Mouse (Mus musculus): ENCODE results near the gene Pou2f2. TPM values are rescaled to one million over a fixed set of nuclear protein-coding genes. Genes with fewer than 3 reads are reported as not detected.
A peak's percentile ranks its signal among the peaks of the same experiment; 100 is the strongest.

Gene Pou2f2
- polyA plus RNA-seq, 2 experiments = 0.55 to 1.3 TPM

DNA sequence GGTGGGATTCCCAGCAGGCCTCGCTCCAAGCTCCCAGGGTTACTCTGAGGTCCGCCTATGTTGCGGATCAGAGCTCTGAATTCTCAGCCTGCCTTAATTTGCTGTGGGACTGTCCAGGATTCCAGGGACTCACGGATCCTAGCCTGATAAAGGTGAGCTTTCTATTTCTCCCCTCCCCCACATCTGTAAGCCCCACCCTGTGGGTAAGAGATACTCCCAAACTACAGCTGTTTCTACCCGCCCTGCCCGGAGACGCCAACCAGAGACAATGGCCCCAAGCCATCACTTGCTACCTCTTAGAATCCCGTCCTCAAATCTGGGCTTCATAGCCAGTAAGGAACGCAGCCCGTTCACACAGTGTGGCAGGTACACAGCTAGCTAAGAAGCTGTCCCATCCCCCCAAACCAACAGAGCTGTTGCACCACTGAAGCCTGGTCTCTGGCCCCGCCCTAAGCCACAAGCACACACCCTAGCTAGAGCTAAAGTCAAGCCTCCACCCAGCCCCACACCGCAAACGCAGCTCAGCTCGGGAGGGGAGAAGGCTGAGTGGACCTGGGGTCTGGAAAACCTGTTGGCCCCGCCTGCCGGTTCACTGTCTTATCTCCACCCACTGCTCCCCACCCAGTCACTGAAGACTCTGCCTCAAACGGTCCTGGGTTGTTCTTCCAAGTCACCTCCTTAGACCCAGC, 23.9 kb downstream of the Pou2f2 start:
- Histone ChIP-seq H3K27ac (replicated peaks; ENCODE audit: low read depth, low read length) (no peak overlapping the region), H3K4me2 (replicated peaks; ENCODE audit: low read depth, low read length, severe bottlenecking) (peak overlapping the region; percentile 30; the same call in 1 of the 2 replicates), H3K9me3 (ENCODE audit: control insufficient read depth, low read length) (no peaks in the 10 kb centered on the region), H3K4me3 (replicated peaks; ENCODE audit: low read length) (no peak overlapping the region), H3K9ac (ENCODE audit: low read depth, low read length, severe bottlenecking) (no peak overlapping the region; the same call in 1 of the 2 replicates), H3K4me1 (ENCODE audit: control insufficient read depth, insufficient read depth, low read length) (peaks cover 53% of the 10 kb centered on the region), H3K27me3 (ENCODE audit: control insufficient read depth, insufficient read depth, low read length) (no peaks in the 10 kb centered on the region), H3K36me3 (ENCODE audit: control insufficient read depth, insufficient read depth, low read length) (no peaks in the 10 kb centered on the region)
- no peak for DNase-seq (ENCODE audit: low spot score)
- WGBS = 8% methylated on average over 17 of the region's 17 CpGs
- no peak for ATAC-seq (ENCODE audit: low FRiP score, low read depth)
- TF ChIP-seq POLR2A (IDR thresholded peaks at IDR 0.05; ENCODE audit: borderline replicate concordance, extremely low read depth, insufficient read depth, insufficient read length) = no peak

GRCm38 (mm10) chr7:25154648-25155047, 24.9 kb downstream of the Pou2f2 start:
- Histone ChIP-seq H3K4me1 (ENCODE audit: control insufficient read depth, insufficient read depth, low read length) (peaks cover 57% of the 10 kb centered on the region), H3K27ac (replicated peaks; ENCODE audit: low read depth, low read length) (no peak overlapping the region), H3K9ac (ENCODE audit: low read depth, low read length, severe bottlenecking) (no peak overlapping the region), H3K27me3 (ENCODE audit: control insufficient read depth, insufficient read depth, low read length) (no peaks in the 10 kb centered on the region), H3K36me3 (ENCODE audit: control insufficient read depth, insufficient read depth, low read length) (no peaks in the 10 kb centered on the region), H3K4me3 (replicated peaks; ENCODE audit: low read length) (no peak overlapping the region), H3K4me2 (replicated peaks; ENCODE audit: low read depth, low read length, severe bottlenecking) (no peak overlapping the region), H3K9me3 (ENCODE audit: control insufficient read depth, low read length) (no peaks in the 10 kb centered on the region)
- no peak for DNase-seq (ENCODE audit: low spot score)
- WGBS = 78% methylated on average over 4 of the region's 4 CpGs
- no peak for ATAC-seq (ENCODE audit: low FRiP score, low read depth)
- TF ChIP-seq POLR2A (IDR thresholded peaks at IDR 0.05; ENCODE audit: borderline replicate concordance, extremely low read depth, insufficient read depth, insufficient read length) = no peak

DNA sequence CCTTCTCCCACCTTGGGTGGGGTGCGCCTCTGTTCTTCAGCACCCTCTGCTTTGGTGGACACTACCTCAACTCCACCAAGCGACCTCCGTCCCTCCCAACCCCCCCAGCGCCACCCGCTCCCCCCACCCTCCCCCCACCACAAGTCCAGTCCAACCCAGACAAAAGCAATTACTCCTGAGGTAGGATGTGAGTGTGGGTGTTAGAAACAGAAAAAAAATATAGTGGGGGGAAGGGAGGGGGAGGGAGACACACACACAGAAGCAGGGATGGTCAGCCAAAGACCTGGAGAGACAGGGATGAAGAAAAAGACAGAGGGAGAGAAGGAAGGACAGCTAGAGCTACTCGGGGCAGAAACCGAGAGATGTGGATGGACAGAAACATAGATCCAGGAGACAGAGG, 25.7 kb downstream of the Pou2f2 start:
- DNase-seq (ENCODE audit: low spot score) (no peak), ATAC-seq (ENCODE audit: low FRiP score, low read depth) (no peak)
- 0 out of 2 replicates have a peak overlapping the region, but pooled peaks have one; percentile 7 for H3K9ac ChIP-seq (ENCODE audit: low read depth, low read length, severe bottlenecking)
- no peak overlapping the region for H3K4me3 ChIP-seq (replicated peaks; ENCODE audit: low read length)
- no peak overlapping the region; the same call in 1 of the 2 replicates for H3K4me2 ChIP-seq (replicated peaks; ENCODE audit: low read depth, low read length, severe bottlenecking)
- H3K9me3 ChIP-seq (ENCODE audit: control insufficient read depth, low read length) = no peaks in the 10 kb centered on the region
- WGBS = 35% methylated on average over 7 of the region's 7 CpGs
- no peak overlapping the region for H3K27ac ChIP-seq (replicated peaks; ENCODE audit: low read depth, low read length)
- H3K4me1 ChIP-seq (ENCODE audit: control insufficient read depth, insufficient read depth, low read length) = peaks cover 57% of the 10 kb centered on the region
- TF ChIP-seq POLR2A (IDR thresholded peaks at IDR 0.05; ENCODE audit: borderline replicate concordance, extremely low read depth, insufficient read depth, insufficient read length) = no peak
- H3K36me3 ChIP-seq (ENCODE audit: control insufficient read depth, insufficient read depth, low read length) = no peaks in the 10 kb centered on the region
- H3K27me3 ChIP-seq (ENCODE audit: control insufficient read depth, insufficient read depth, low read length) = no peaks in the 10 kb centered on the region

- DNase-seq (ENCODE audit: low spot score) = no peak
- Histone ChIP-seq H3K4me1 (ENCODE audit: control insufficient read depth, insufficient read depth, low read length) (peaks cover 57% of the 10 kb centered on the region), H3K9ac (ENCODE audit: low read depth, low read length, severe bottlenecking) (no peak overlapping the region), H3K4me2 (replicated peaks; ENCODE audit: low read depth, low read length, severe bottlenecking) (no peak overlapping the region), H3K9me3 (ENCODE audit: control insufficient read depth, low read length) (no peaks in the 10 kb centered on the region), H3K4me3 (replicated peaks; ENCODE audit: low read length) (no peak overlapping the region), H3K27me3 (ENCODE audit: control insufficient read depth, insufficient read depth, low read length) (no peaks in the 10 kb centered on the region), H3K36me3 (ENCODE audit: control insufficient read depth, insufficient read depth, low read length) (no peaks in the 10 kb centered on the region), H3K27ac (replicated peaks; ENCODE audit: low read depth, low read length) (no peak overlapping the region)
- 30% methylated on average over 10 of the region's 10 CpGs for whole genome bisulfite sequencing
- ATAC-seq (ENCODE audit: low FRiP score, low read depth) = no peak
- no peak for TF ChIP-seq POLR2A (IDR thresholded peaks at IDR 0.05; ENCODE audit: borderline replicate concordance, extremely low read depth, insufficient read depth, insufficient read length)
These were observed 27.5 kb downstream of the Pou2f2 start for GRCm38 (mm10) chr7:25151916-25152556.

DNA sequence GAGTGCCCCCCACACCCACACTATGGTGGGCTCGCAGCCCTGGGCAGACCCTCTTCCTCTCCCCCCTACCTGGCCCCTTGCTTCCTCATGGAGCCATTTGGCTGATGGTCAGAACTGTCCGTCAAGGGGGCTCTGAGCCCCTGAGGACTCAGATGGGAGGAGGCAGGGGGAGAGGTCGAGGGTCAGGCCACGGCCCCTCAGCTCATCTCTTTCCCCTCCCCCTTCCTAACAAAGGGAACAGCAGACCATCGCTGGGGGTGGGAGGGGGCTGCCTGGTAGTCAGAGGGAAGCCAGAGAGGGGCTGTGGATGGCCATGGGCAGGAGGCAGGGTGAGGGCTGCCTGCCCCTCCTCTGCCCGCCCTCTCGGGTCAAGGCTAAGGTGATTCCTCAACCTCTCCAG, 28.5 kb downstream of the Pou2f2 start:
- Histone ChIP-seq H3K9me3 (ENCODE audit: control insufficient read depth, low read length) (no peaks in the 10 kb centered on the region), H3K9ac (ENCODE audit: low read depth, low read length, severe bottlenecking) (0 out of 2 replicates have a peak overlapping the region, but pooled peaks have one; percentile 25), H3K27me3 (ENCODE audit: control insufficient read depth, insufficient read depth, low read length) (no peaks in the 10 kb centered on the region), H3K4me2 (replicated peaks; ENCODE audit: low read depth, low read length, severe bottlenecking) (peak overlapping the region; percentile 29), H3K4me3 (replicated peaks; ENCODE audit: low read length) (no peak overlapping the region), H3K27ac (replicated peaks; ENCODE audit: low read depth, low read length) (0 out of 2 replicates have a peak overlapping the region, but pooled peaks have one; percentile 2), H3K36me3 (ENCODE audit: control insufficient read depth, insufficient read depth, low read length) (no peaks in the 10 kb centered on the region), H3K4me1 (ENCODE audit: control insufficient read depth, insufficient read depth, low read length) (peaks cover 56% of the 10 kb centered on the region)
- 7% methylated on average over 7 of the region's 7 CpGs for WGBS
- TF ChIP-seq POLR2A (IDR thresholded peaks at IDR 0.05; ENCODE audit: borderline replicate concordance, extremely low read depth, insufficient read depth, insufficient read length) = no peak
- no peak for DNase-seq (ENCODE audit: low spot score)
- ATAC-seq (ENCODE audit: low FRiP score, low read depth) = no peak

Measured in limb, embryonic 14.5 days (tissue).